Comparison of ENCODE assay signal across 8 mouse cellular contexts in the genomic region with DNA sequence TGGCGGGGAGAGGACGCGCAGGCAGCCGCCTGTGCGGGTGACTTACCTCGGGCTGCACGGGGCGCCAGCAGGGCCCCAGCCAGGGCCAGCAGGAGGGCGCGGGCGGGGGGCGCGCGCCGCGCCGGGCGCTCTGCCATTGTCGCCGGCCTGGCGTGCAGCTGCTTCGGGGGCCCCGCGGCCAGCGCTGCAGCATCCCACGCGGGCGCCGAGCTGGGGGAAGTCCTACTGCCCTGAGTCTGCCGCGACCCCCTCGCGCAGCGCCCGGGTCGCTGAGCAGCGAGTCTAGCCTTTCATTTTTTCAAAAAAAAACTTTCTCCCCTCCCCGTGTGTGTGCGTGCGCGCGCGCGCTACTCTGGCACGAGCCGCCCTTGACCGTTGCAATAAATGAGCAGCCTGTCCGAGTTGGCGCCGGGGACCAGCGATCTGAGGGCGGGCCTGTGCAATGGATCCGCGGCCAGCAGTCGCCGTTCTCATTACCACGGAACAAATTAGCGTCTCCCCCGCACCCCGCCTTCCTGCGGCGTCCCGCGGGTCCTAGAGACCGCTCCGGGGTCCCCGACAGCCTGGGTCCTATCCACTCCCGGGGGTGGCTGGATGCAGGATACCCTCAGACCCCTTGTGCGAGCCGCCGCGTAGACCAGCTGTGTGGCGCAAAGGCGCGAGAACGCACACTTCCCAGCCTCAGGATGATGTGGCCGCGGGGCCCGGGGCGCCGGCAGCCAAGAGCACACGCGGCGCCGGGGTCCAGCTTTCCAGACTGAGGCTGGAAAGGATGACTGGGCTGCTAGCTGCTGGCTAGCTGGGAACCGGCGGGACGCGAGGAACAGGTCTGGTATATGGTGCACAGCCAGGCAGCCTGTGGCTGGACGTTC. TPM values are rescaled to one million over a fixed set of nuclear protein-coding genes. Genes with fewer than 3 reads are reported as not detected.
A peak's percentile ranks its signal among the peaks of the same experiment; 100 is the strongest.
DNase-seq lines count a peak whose midpoint lies in the region; ATAC-seq lines count a peak whose summit lies in the region.

No protein-coding gene starts in this region.

- DNase-seq in Muller cell, postnatal 12 days (ENCODE audit: inconsistent ontology term) = peak; percentile 90
- DNase-seq in cerebellum, postnatal 10 days = peak; percentile 85 to 88
- DNase-seq in frontal cortex, postnatal 14 days (ENCODE audit: low spot score in 2 of 2) = peak; percentile 45 to 63
- peak; percentile 70 for DNase-seq in hindbrain, embryonic 11.5 days (ENCODE audit: low spot score)
- DNase-seq in layer of hippocampus, postnatal 14 days (ENCODE audit: low spot score in 2 of 2) = peak; percentile 74 to 77
- peak; percentile 81 for DNase-seq in lung, postnatal 10 days
- peak; percentile 80 to 85 for DNase-seq in right cerebral cortex, postnatal 10 days (ENCODE audit: low spot score in 2 of 2)
- no peak for DNase-seq in c-Kit-positive CD71-positive TER-119-positive erythroid progenitor cells, embryonic 14.5 days (ENCODE audit: low spot score)

- no peaks in the 10 kb centered on the region for H3K9me3 ChIP-seq in hindbrain, embryonic 11.5 days (ENCODE audit: control insufficient read depth, low read length)

- H3K27ac ChIP-seq in hindbrain, embryonic 11.5 days (ENCODE audit: low read depth, low read length) = peak overlapping the region; percentile 19; the same call in 1 of the 2 replicates

- peak overlapping the region; percentile 56 for H3K9ac ChIP-seq in hindbrain, embryonic 11.5 days (ENCODE audit: low read depth, low read length)

- WGBS in hindbrain, embryonic 11.5 days = 1% methylated on average over 81 of the region's 90 CpGs

- peak; percentile 78 for ATAC-seq in hindbrain, embryonic 11.5 days (ENCODE audit: low FRiP score)

- peak overlapping the region; percentile 52 for H3K4me3 ChIP-seq in hindbrain, embryonic 11.5 days (ENCODE audit: low read depth, low read length)

- H3K27me3 ChIP-seq in hindbrain, embryonic 11.5 days (ENCODE audit: control insufficient read depth, insufficient read depth, low read length) = no peaks in the 10 kb centered on the region

- H3K4me2 ChIP-seq in hindbrain, embryonic 11.5 days (replicated peaks; ENCODE audit: low read depth, low read length) = peak overlapping the region; percentile 97

- H3K36me3 ChIP-seq in hindbrain, embryonic 11.5 days (ENCODE audit: control insufficient read depth, insufficient read depth, low read length) = no peaks in the 10 kb centered on the region

- H3K4me1 ChIP-seq in hindbrain, embryonic 11.5 days (replicated peaks; ENCODE audit: control insufficient read depth, insufficient read depth, low read length) = peaks cover 6% of the 10 kb centered on the region

RNA-seq across cellular contexts. Expression of gene Adam12, which starts 7.0 kb away (rescaled TPM):
- polyA plus RNA-seq in hindbrain, embryonic 11.5 days (2014; fragmentation: Nextera tagmentation; extraction: Ambion mirVana) = 3.1 and 4.5 TPM in 2 replicates
- 10 to 100 TPM; 12.4 to 12.6 TPM for total RNA-seq in layer of hippocampus, postnatal 14 days (2021)
